Mouse (Mus musculus): ENCODE measurements around the gene Cpeb4.

GRCm38 (mm10) chr11:31870285-31871010 is 1.6 kb upstream of the Cpeb4 start:
- TF ChIP-seq POLR2A (IDR thresholded peaks at IDR 0.05; ENCODE audit: borderline replicate concordance, extremely low read depth, insufficient read depth, insufficient read length, poor library complexity, severe bottlenecking), result peak; percentile 62
- TF ChIP-seq CTCF (IDR thresholded peaks at IDR 0.05; ENCODE audit: borderline replicate concordance, extremely low read depth, insufficient read depth, insufficient read length), result no peak
